Mouse (Mus musculus) heart, postnatal 36 days (tissue): ENCODE results near the gene Olfr221. TPM values are rescaled to one million over a fixed set of nuclear protein-coding genes. Genes with fewer than 3 reads are reported as not detected.

Experiments used
- DNase-seq, 2 experiments: peaks; one replicate each; pipeline ENCODE4 v3.0.0; 2021 to 2022
- intact Hi-C: fragments of 180-260 bp; cut with DNase I; formaldehyde crosslinking; loops from one replicate; pipeline ENCODE4 v1.15.1; 2025
- total RNA-seq, 2 experiments: library from RNA; stranded (reverse); gene quantifications; 2 replicates each; pipeline ENCODE4 v1.2.3; 2021

The Olfr221 gene
- total RNA-seq, 2 experiments from 2014 or later = not detected

- intact Hi-C loops = loop anchor here (1.0 to 5.0 kb wide), 2 partner anchors 85 to 178 kb away; partner anchors contain the start of genes Hnrnpc and Supt16
- peak; percentile 94 to 98 for DNase-seq
Observed at GRCm38 (mm10) chr14:52019590-52020340, 22.5 kb downstream of the Olfr221 start.

- intact Hi-C loops = no loop called here
- no peak for DNase-seq
Observed at GRCm38 (mm10) chr14:52019051-52019589, 23.1 kb downstream of the Olfr221 start.

- intact Hi-C loops = no loop called here
- no peak for DNase-seq
Observed at GRCm38 (mm10) chr14:52018248-52019050, 23.8 kb downstream of the Olfr221 start.

- intact Hi-C loops = no loop called here
- DNase-seq = no peak
Observed at GRCm38 (mm10) chr14:52017662-52018061, 24.6 kb downstream of the Olfr221 start.

- intact Hi-C loops = no loop called here
- DNase-seq = no peak
Observed at GRCm38 (mm10) chr14:52016625-52017405, 25.4 kb downstream of the Olfr221 start.

- no peak for DNase-seq
- intact Hi-C loops = no loop called here
Observed at GRCm38 (mm10) chr14:52015445-52016100, 26.7 kb downstream of the Olfr221 start, which contains the start of gene Tmem253. Gene Tmem253, plus strand, starts transcription at chr14:52015658.

GRCm38 (mm10) chr14:52014761-52015311, 27.4 kb downstream of the Olfr221 start:
- intact Hi-C loops = no loop called here
- DNase-seq = peak; percentile 43 to 68

- DNase-seq = peak in 1 of 2 experiments; percentile 44
- intact Hi-C loops = no loop called here
Observed at GRCm38 (mm10) chr14:52014271-52014760, 27.9 kb downstream of the Olfr221 start.

GRCm38 (mm10) chr14:52013771-52014219, 28.5 kb downstream of the Olfr221 start:
- DNase-seq = peak; percentile 37 to 48
- intact Hi-C loops = no loop called here

GRCm38 (mm10) chr14:52013021-52013610, 29.1 kb downstream of the Olfr221 start:
- intact Hi-C loops = no loop called here
- no peak for DNase-seq

GRCm38 (mm10) chr14:52012553-52012952, 29.7 kb downstream of the Olfr221 start:
- intact Hi-C loops = no loop called here
- no peak for DNase-seq

GRCm38 (mm10) chr14:52012085-52012484, 30.2 kb downstream of the Olfr221 start:
- DNase-seq = no peak
- intact Hi-C loops = no loop called here

- no peak for DNase-seq
- intact Hi-C loops = no loop called here
Observed at GRCm38 (mm10) chr14:52011683-52012082, 30.6 kb downstream of the Olfr221 start.

GRCm38 (mm10) chr14:52010446-52011111, 31.7 kb downstream of the Olfr221 start:
- intact Hi-C loops = no loop called here
- DNase-seq = no peak

- intact Hi-C loops = loop anchor here (2.0 kb wide), 2 partner anchors 13 to 107 kb away; no protein-coding TSS in a partner anchor
Observed at GRCm38 (mm10) chr14:52009841-52010240, 32.4 kb downstream of the Olfr221 start.

GRCm38 (mm10) chr14:52009361-52009760, 32.9 kb downstream of the Olfr221 start:
- intact Hi-C loops = loop anchor here (2.0 kb wide), 2 partner anchors 13 to 107 kb away; no protein-coding TSS in a partner anchor
- DNase-seq = no peak

More at GRCm38 (mm10) chr14:52009841-52010240, 32.4 kb downstream of the Olfr221 start:
- no peak for DNase-seq

GRCm38 (mm10) chr14:52008321-52009203, 33.7 kb downstream of the Olfr221 start:
- intact Hi-C loops = loop anchor here (2.0 kb wide), 2 partner anchors 14 to 106 kb away; no protein-coding TSS in a partner anchor
- DNase-seq = peak; percentile 90 to 93
